Mouse (Mus musculus) mouse embryonic stem cell (cell line): ENCODE data around the gene Mcf2l.

Source experiments
- in situ Hi-C, 2 experiments: fragments of 300-500 bp; cut with MboI; formaldehyde crosslinking; loops; 1 replicate in 1 of 2; 3 replicates in 1 of 2; pipeline ENCODE4 v1.14.3; 2019 to 2020; ENCODE audit warnings: low sequenced_read_pairs in 2 of 2, low pct_unique_long_range_greater_than_20kb in 1 of 2, mixed read lengths in 1 of 2; ENCODE audit not compliant: unreplicated experiment in 1 of 2

Mcf2l gene

GRCm38 (mm10) chr8:12932520-12932919 is 58.9 kb downstream of the Mcf2l start:
- in situ Hi-C loops: no loop called here

- in situ Hi-C loops: no loop called here
These were observed 60.2 kb downstream of the Mcf2l start for GRCm38 (mm10) chr8:12933765-12934164.

GRCm38 (mm10) chr8:12934453-12935043 is 60.9 kb downstream of the Mcf2l start:
- in situ Hi-C loops: no loop called here

- in situ Hi-C loops: no loop called here
These were observed 66.9 kb downstream of the Mcf2l start for GRCm38 (mm10) chr8:12940549-12940948.

GRCm38 (mm10) chr8:12941161-12941926 is 67.7 kb downstream of the Mcf2l start:
- in situ Hi-C loops: no loop called here

GRCm38 (mm10) chr8:12947604-12948573 is 74.3 kb downstream of the Mcf2l start:
- in situ Hi-C loops: no loop called here

- in situ Hi-C loops: no loop called here
These were observed 75.0 kb downstream of the Mcf2l start for GRCm38 (mm10) chr8:12948574-12948961.

- in situ Hi-C loops: no loop called here
These were observed 77.5 kb downstream of the Mcf2l start for GRCm38 (mm10) chr8:12951051-12951630.

- in situ Hi-C loops: no loop called here
These were observed 79.1 kb downstream of the Mcf2l start for GRCm38 (mm10) chr8:12952699-12953098.

GRCm38 (mm10) chr8:12955362-12955879 is 81.8 kb downstream of the Mcf2l start:
- in situ Hi-C loops: no loop called here

- in situ Hi-C loops: no loop called here
These were observed 82.3 kb downstream of the Mcf2l start for GRCm38 (mm10) chr8:12955880-12956279.

- in situ Hi-C loops: no loop called here
These were observed 83.3 kb downstream of the Mcf2l start for GRCm38 (mm10) chr8:12956941-12957340.

GRCm38 (mm10) chr8:12957419-12957818 is 83.8 kb downstream of the Mcf2l start:
- in situ Hi-C loops: no loop called here

- in situ Hi-C loops: no loop called here
These were observed 87.0 kb downstream of the Mcf2l start for GRCm38 (mm10) chr8:12960609-12961008.

- in situ Hi-C loops: no loop called here
These were observed 87.6 kb downstream of the Mcf2l start for GRCm38 (mm10) chr8:12961211-12961610.

GRCm38 (mm10) chr8:12961821-12962534 is 88.4 kb downstream of the Mcf2l start:
- in situ Hi-C loops: no loop called here

- in situ Hi-C loops: no loop called here
These were observed 89.2 kb downstream of the Mcf2l start for GRCm38 (mm10) chr8:12962541-12963380.
